Mouse (Mus musculus) ES-E14 (cell line): ENCODE data around the gene Adad1.

Source experiments
- CHD2 ChIP-seq: IDR thresholded peaks from 2 replicates; pipeline ENCODE4 v1.6.1; 2014; ENCODE audit warnings: mild to moderate bottlenecking, low read depth, low read length, inconsistent platforms
- HCFC1 ChIP-seq: IDR thresholded peaks from 2 replicates; pipeline ENCODE4 v1.6.1; 2012; ENCODE audit warnings: low read length, inconsistent platforms, borderline replicate concordance; ENCODE audit not compliant: insufficient read depth
- MAFK ChIP-seq: IDR thresholded peaks from 2 replicates; pipeline ENCODE4 v1.6.1; 2014; ENCODE audit warnings: mild to moderate bottlenecking, low read depth, low read length, inconsistent platforms; ENCODE audit not compliant: insufficient read depth

DNA sequence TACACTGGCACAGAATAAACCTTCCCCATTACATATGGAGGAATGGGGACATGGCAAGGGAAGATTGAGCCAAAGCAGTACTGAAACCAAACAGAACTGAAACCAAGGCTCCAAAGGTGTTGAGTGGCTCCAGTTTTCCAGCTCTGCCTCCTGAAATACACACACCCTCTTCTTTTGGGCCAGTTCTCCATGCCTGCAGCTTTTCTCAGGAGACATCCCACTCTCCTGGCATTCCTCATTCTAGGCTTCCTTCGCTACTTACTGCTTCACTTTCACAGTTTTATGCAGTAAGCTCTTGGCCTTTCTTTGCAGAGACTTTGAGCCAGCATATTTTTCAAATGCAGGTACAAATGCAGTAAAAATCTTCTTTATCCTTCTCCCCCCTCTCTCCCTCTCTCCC is 11.8 kb upstream of the Adad1 start:
- TF ChIP-seq CHD2: no peak
- no peak for TF ChIP-seq HCFC1
- no peak for TF ChIP-seq MAFK
